Mouse (Mus musculus): ENCODE results near the gene Gstm2. TPM values are rescaled to one million over a fixed set of nuclear protein-coding genes. Genes with fewer than 3 reads are reported as not detected.
A peak's percentile ranks its signal among the peaks of the same experiment; 100 is the strongest.
"Not testable (repeated sequence)": the region's sequence is repeated elsewhere in the genome, so short reads cannot be mapped to it uniquely, and the experiment has no call there.

Gstm2 gene
- polyA plus RNA-seq, 1 experiment from 2014 or later = 15.6 TPM

DNA sequence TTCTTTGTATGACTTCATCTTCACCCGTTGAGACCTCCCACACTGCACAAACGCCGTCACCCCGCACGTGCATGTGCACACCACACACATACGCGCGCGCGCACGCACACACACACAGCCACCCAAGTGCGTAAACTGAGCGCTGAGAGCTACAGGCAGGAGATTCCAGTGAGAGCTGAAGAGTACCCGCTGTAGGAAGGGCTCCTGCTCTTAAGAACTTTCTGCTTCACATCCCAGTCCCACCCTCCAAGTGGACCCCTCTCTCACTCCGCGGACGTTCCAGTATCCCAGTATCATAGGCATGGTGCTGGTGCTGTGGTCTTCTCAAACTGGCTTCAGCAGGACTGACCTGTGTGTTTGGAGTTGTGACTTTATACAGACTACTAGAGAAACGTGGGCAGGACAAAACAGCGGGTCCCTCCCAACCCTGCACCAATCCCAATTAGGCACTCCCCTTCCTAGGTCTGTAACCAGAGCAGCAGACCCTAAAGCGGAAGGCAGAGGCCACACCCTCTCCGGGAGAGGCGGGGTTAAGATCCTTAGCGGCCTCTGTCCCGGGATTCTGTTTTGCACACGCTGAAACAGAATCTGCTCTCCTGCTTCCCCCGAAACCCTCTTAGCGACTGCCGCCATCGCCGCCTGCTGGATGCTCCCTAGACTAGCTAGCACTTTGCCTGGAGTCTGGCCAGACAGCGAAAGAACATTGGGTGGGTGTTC lies 31.4 kb upstream of the Gstm2 start, which contains the start of gene Gstm1:
Gstm1 (minus strand) TSS at position 501 of the 717 bp plus-strand sequence.
- Histone ChIP-seq H3K9ac (replicated peaks) (peak within 1 kb of the TSS; percentile 57), H3K27me3 (peaks cover 7% of the 10 kb centered on the region; the same call in 1 of the 2 replicates), H3K9me3 (no peaks in the 10 kb centered on the region), H3K4me3 (peak within 1 kb of the TSS; percentile 47), H3K4me1 (peaks cover 14% of the 10 kb centered on the region), H3K4me2 (replicated peaks) (peak within 1 kb of the TSS; percentile 84), H3K27ac (replicated peaks) (peak within 1 kb of the TSS; percentile 68), H3K36me3 (no peaks in the 10 kb centered on the region)
- 1% methylated on average over 31 of the region's 31 CpGs for WGBS
- peak; percentile 97 for ATAC-seq (ENCODE audit: low FRiP score, low read depth)

- not testable (repeated sequence) for H3K27me3 ChIP-seq; H3K4me3 ChIP-seq; ATAC-seq (ENCODE audit: low FRiP score, low read depth); H3K9me3 ChIP-seq; H3K36me3 ChIP-seq; H3K9ac ChIP-seq (replicated peaks); H3K4me2 ChIP-seq (replicated peaks); H3K27ac ChIP-seq (replicated peaks)
- peaks cover 16% of the 10 kb centered on the region for H3K4me1 ChIP-seq
- WGBS = 88% methylated on average over 5 of the region's 5 CpGs
These were observed 30.2 kb upstream of the Gstm2 start for GRCm38 (mm10) chr3:108016468-108016867.

- 89% methylated on average over 2 of the region's 2 CpGs for WGBS
- no peaks in the 10 kb centered on the region for H3K9me3 ChIP-seq
- no peak overlapping the region for H3K27ac ChIP-seq (replicated peaks)
- peaks cover 7% of the 10 kb centered on the region; the same call in 1 of the 2 replicates for H3K27me3 ChIP-seq
- H3K4me1 ChIP-seq = peaks cover 20% of the 10 kb centered on the region
- no peak for ATAC-seq (ENCODE audit: low FRiP score, low read depth)
- no peak overlapping the region for H3K9ac ChIP-seq (replicated peaks)
- no peaks in the 10 kb centered on the region for H3K36me3 ChIP-seq
- H3K4me2 ChIP-seq (replicated peaks) = no peak overlapping the region
- no peak overlapping the region for H3K4me3 ChIP-seq
These were observed 28.7 kb upstream of the Gstm2 start for GRCm38 (mm10) chr3:108014974-108015346.

DNA sequence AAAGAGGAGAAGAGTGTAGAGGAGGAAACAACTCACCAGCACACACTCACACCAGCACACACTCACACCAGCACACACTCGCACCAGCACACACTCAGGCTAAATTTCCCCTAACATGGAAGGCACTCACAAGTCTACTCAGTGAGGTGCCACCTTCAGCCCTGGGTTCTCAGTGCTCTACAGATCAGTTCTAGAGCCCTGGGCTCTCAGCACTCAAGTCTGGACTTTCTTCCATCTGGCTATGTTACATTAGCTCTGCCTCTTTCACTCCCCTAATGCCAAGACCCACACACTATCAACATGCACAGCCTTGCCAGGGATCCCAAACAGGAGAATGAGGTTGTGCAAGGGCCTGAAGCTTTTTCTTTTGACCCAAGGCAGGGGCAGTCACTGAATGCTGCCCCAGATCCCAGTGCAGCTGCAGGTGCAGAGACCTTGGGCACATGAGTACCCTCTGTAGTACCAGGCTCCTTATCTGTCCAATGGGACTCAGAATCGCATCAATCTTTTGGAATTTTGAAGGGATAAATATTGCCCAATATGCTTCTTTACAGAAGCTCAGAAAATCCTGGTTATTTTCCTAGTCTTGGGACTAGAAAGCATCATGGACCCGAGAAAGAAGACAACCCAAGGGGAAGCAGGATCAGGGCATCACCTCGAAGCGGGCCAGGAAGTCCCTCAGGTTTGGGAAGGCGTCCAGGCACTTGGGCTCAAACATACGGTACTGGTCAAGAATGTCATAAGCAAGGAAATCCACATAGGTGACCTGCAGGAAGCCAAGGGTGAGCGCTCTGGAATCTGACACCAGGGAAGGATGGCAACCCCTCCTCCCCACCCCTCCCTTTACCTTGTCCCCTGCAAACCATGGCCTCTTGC lies 28.1 kb upstream of the Gstm2 start:
- no peak overlapping the region for H3K4me2 ChIP-seq (replicated peaks)
- H3K27me3 ChIP-seq = peaks cover 7% of the 10 kb centered on the region; the same call in 1 of the 2 replicates
- peaks cover 20% of the 10 kb centered on the region for H3K4me1 ChIP-seq
- no peaks in the 10 kb centered on the region for H3K36me3 ChIP-seq
- WGBS = 89% methylated on average over 7 of the region's 8 CpGs
- no peak overlapping the region for H3K27ac ChIP-seq (replicated peaks)
- no peak overlapping the region for H3K4me3 ChIP-seq
- ATAC-seq (ENCODE audit: low FRiP score, low read depth) = no peak
- no peaks in the 10 kb centered on the region for H3K9me3 ChIP-seq
- H3K9ac ChIP-seq (replicated peaks) = no peak overlapping the region

DNA sequence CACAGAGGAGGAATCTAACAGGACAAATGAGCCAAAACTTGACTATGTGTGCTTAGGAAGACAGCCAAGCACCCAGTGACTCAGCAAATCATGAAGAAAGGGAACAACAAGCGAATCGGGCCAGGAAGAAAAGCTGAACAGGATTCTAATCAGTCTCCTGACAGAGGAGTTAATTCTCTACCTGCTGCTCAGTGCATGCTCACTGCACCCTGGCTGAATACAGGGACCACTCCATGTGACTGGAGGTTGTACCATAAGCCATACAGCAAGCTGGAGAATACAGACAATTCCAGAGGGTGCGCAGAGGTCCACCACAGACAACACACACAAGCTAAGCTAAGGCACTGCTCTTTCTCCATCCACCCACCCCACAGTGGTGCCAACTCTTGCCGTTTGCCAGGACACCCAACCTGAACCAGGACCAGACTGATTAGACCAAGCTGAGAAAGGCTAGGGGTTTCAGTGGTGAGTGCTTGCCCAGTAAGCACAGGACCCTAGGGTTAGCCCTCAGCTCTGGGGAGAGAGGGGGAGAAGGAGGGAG lies 27.1 kb upstream of the Gstm2 start:
- ATAC-seq (ENCODE audit: low FRiP score, low read depth) = no peak
- Histone ChIP-seq H3K4me3 (no peak overlapping the region), H3K27ac (replicated peaks) (no peak overlapping the region), H3K9ac (replicated peaks) (no peak overlapping the region), H3K9me3 (no peaks in the 10 kb centered on the region), H3K4me2 (replicated peaks) (no peak overlapping the region), H3K27me3 (peaks cover 7% of the 10 kb centered on the region; the same call in 1 of the 2 replicates), H3K36me3 (no peaks in the 10 kb centered on the region), H3K4me1 (peaks cover 18% of the 10 kb centered on the region)
- WGBS = 80% methylated on average over 4 of the region's 4 CpGs

- no peak overlapping the region for H3K9ac ChIP-seq (replicated peaks)
- H3K27ac ChIP-seq (replicated peaks) = no peak overlapping the region
- no peaks in the 10 kb centered on the region for H3K36me3 ChIP-seq
- H3K27me3 ChIP-seq = peaks cover 4% of the 10 kb centered on the region; the same call in 1 of the 2 replicates
- no peaks in the 10 kb centered on the region for H3K9me3 ChIP-seq
- peak; percentile 68; the same call in 1 of the 2 replicates for ATAC-seq (ENCODE audit: low FRiP score, low read depth)
- peaks cover 6% of the 10 kb centered on the region for H3K4me1 ChIP-seq
- WGBS = 31% methylated on average over 3 of the region's 3 CpGs
- no peak overlapping the region for H3K4me2 ChIP-seq (replicated peaks)
- H3K4me3 ChIP-seq = no peak overlapping the region
These were observed 25.3 kb upstream of the Gstm2 start for GRCm38 (mm10) chr3:108011558-108011957.

DNA sequence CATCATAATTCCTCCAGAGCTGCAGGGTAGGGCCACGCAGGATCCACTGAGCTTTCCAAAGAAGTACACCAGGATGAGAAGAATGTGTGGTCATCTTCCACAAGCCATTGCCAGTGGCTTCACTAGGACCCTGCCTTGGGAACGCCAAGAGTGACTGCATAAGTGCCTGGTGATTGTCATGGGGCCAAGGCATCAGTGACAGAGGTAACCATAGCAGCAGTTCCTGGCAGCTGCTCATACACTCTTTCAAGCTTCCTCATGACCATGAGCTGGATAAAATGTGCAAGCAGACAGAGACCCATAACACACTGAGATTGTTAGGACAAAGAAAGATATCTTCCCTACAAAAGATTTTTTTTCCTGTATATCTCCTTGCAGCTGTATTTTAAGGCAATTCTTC lies 24.0 kb upstream of the Gstm2 start:
- no peak overlapping the region for H3K4me3 ChIP-seq
- no peak for ATAC-seq (ENCODE audit: low FRiP score, low read depth)
- no peaks in the 10 kb centered on the region for H3K9me3 ChIP-seq
- 74% methylated on average over 2 of the region's 2 CpGs for WGBS
- H3K27ac ChIP-seq (replicated peaks) = no peak overlapping the region
- H3K36me3 ChIP-seq = no peaks in the 10 kb centered on the region
- H3K4me1 ChIP-seq = peaks cover 6% of the 10 kb centered on the region
- H3K9ac ChIP-seq (replicated peaks) = no peak overlapping the region
- H3K4me2 ChIP-seq (replicated peaks) = no peak overlapping the region
- H3K27me3 ChIP-seq = no peaks in the 10 kb centered on the region

DNA sequence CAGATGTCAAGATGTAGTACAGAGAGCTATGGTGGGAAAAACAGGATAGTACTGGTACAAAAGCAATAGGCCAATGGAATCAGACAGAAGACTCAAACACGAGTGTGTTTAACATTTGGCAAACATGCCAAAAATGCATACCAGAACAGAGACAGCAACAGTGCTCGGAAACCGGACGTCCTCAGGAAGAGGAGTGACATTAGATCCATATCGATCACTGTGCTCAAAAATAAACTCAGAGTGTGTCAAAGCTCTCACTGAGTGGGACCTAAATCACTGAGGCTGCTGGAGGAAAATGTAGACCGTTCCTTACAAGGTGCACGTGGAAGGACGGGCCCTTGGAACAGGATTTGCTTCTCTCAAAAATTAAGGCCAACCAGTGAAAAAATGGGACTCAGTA lies 15.8 kb upstream of the Gstm2 start:
- H3K36me3 ChIP-seq = no peaks in the 10 kb centered on the region
- no peak overlapping the region for H3K4me2 ChIP-seq (replicated peaks)
- H3K9me3 ChIP-seq = no peaks in the 10 kb centered on the region
- H3K4me1 ChIP-seq = no peaks in the 10 kb centered on the region
- no peaks in the 10 kb centered on the region for H3K27me3 ChIP-seq
- ATAC-seq (ENCODE audit: low FRiP score, low read depth) = no peak
- H3K9ac ChIP-seq (replicated peaks) = no peak overlapping the region
- H3K27ac ChIP-seq (replicated peaks) = no peak overlapping the region
- no peak overlapping the region for H3K4me3 ChIP-seq
- 87% methylated on average over 8 of the region's 8 CpGs for WGBS

DNA sequence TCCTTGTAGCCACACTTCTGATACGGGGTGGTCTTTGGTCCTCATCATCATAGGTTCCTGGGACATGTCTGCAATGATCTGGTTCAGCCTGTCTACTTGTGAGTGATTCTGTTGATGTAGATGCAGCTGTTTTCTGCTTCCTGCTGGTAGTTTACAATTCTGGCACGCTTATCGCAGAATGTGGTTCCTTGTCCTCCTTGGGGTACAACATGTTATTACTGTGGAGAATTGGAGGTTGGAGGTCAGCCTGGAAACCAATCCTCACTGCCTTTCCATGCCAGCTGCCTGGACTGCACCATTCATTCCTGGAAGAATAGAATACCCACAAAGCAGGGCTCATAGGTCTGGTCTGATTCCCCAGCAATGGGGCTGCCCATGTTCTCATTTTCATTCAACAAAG lies 13.2 kb upstream of the Gstm2 start:
- Histone ChIP-seq H3K27me3 (no peaks in the 10 kb centered on the region), H3K27ac (replicated peaks) (no peak overlapping the region), H3K36me3 (no peaks in the 10 kb centered on the region), H3K9ac (replicated peaks) (no peak overlapping the region), H3K4me3 (no peak overlapping the region), H3K4me2 (replicated peaks) (no peak overlapping the region), H3K9me3 (no peaks in the 10 kb centered on the region), H3K4me1 (no peaks in the 10 kb centered on the region)
- WGBS = 94% methylated on average over 3 of the region's 3 CpGs
- ATAC-seq (ENCODE audit: low FRiP score, low read depth) = no peak

GRCm38 (mm10) chr3:107998591-107998990 lies 12.3 kb upstream of the Gstm2 start:
- H3K9ac ChIP-seq (replicated peaks) = no peak overlapping the region
- no peaks in the 10 kb centered on the region for H3K4me1 ChIP-seq
- H3K9me3 ChIP-seq = no peaks in the 10 kb centered on the region
- no peaks in the 10 kb centered on the region for H3K27me3 ChIP-seq
- H3K27ac ChIP-seq (replicated peaks) = no peak overlapping the region
- no peak for ATAC-seq (ENCODE audit: low FRiP score, low read depth)
- H3K36me3 ChIP-seq = no peaks in the 10 kb centered on the region
- WGBS = 85% methylated on average over 3 of the region's 3 CpGs
- H3K4me2 ChIP-seq (replicated peaks) = no peak overlapping the region
- no peak overlapping the region for H3K4me3 ChIP-seq

DNA sequence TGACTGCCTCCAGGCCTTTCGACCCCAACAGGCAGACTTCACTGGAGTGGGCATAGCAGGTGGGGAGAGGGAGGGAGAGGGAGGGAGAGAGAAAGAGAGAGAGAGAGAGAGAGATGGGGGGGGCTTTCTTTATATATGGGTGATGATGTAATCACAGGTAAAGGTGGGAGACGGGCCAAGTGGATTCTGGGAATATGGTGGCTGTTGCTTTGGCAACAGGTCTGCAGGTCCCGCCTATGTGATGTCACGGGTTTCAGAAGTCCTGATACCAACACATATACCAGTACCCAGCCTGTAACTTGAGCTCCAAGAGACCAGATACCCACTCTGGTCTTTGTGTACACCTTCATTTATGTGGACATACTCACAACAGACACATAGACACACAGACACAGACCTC lies 10.3 kb upstream of the Gstm2 start:
- no peaks in the 10 kb centered on the region for H3K9me3 ChIP-seq
- H3K36me3 ChIP-seq = no peaks in the 10 kb centered on the region
- H3K27ac ChIP-seq (replicated peaks) = no peak overlapping the region
- H3K4me3 ChIP-seq = no peak overlapping the region
- no peak for ATAC-seq (ENCODE audit: low FRiP score, low read depth)
- WGBS = 89% methylated on average over 4 of the region's 4 CpGs
- no peaks in the 10 kb centered on the region for H3K4me1 ChIP-seq
- no peak overlapping the region for H3K9ac ChIP-seq (replicated peaks)
- H3K27me3 ChIP-seq = no peaks in the 10 kb centered on the region
- no peak overlapping the region for H3K4me2 ChIP-seq (replicated peaks)

DNA sequence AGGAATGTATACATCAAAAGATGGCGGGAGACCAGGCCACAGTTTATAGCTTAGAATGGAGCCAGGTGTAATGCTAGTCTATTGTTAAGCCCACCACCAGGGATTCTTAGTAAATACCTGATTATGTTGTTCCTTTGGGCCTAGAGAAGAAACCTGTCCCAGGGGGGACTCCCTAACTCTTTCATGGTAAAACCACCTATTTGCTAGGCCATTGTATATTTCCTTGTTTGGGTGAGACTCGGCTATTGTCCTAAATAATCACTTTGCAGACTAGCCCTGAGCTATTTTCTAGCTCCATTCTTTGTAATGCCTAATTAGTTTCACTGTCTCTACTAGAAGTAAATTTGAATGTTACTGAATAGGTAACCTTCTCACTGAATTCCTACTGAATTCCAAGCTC lies 9.7 kb upstream of the Gstm2 start:
- not testable (repeated sequence) for H3K27ac ChIP-seq (replicated peaks); H3K4me3 ChIP-seq; H3K36me3 ChIP-seq; H3K27me3 ChIP-seq; ATAC-seq (ENCODE audit: low FRiP score, low read depth); H3K9ac ChIP-seq (replicated peaks); H3K4me2 ChIP-seq (replicated peaks); H3K4me1 ChIP-seq; H3K9me3 ChIP-seq
- 80% methylated on average over 2 of the region's 2 CpGs for WGBS
